Mouse (Mus musculus) midbrain, embryonic 10.5 days (tissue): ENCODE measurements around the gene Ubxn6. TPM values are rescaled to one million over a fixed set of nuclear protein-coding genes. Genes with fewer than 3 reads are reported as not detected.

Experiments
- DNase-seq: peaks from one replicate; pipeline ENCODE4 v3.0.0-alpha.2; 2017; ENCODE audit warnings: low spot score
- H3K27ac ChIP-seq: fragments of 300-500 bp; sonication (generic); replicated peaks from 2 replicates; pipeline ENCODE4 v1.5.1; 2016; ENCODE audit warnings: mild to moderate bottlenecking
- H3K27me3 ChIP-seq: fragments of 300-500 bp; sonication (generic); 2 replicates; pipeline ENCODE4 v1.6.1; 2016; ENCODE audit warnings: low read depth, mild to moderate bottlenecking; ENCODE audit not compliant: poor library complexity, severe bottlenecking
- H3K36me3 ChIP-seq: fragments of 300-500 bp; sonication (generic); 2 replicates; pipeline ENCODE4 v1.6.1; 2016; ENCODE audit warnings: mild to moderate bottlenecking, moderate library complexity
- H3K4me1 ChIP-seq: fragments of 300-500 bp; sonication (generic); 2 replicates; pipeline ENCODE4 v1.6.1; 2016
- H3K4me3 ChIP-seq: fragments of 300-500 bp; sonication (generic); 2 replicates; pipeline ENCODE4 v1.5.1; 2016; ENCODE audit warnings: mild to moderate bottlenecking, moderate library complexity
- H3K9me3 ChIP-seq: fragments of 300-500 bp; sonication (generic); replicated peaks from 2 replicates; pipeline ENCODE4 v1.6.1; 2016; ENCODE audit warnings: mild to moderate bottlenecking
- WGBS: fragments of 180-500 bp; shearing (Covaris S2); methylation state at CpG from one replicate; pipeline ENCODE4 v1.1.7; 2016; 5-methylcytosine and 5-hydroxymethylcytosine counted together
- polyA plus RNA-seq: library from polyadenylated mRNA; unstranded; fragments of >200 nt; fragmentation: Nextera tagmentation; extraction: Ambion mirVana; gene quantifications from 2 replicates; pipeline ENCODE4 v1.2.1, GENCODE M21; 2016

The Ubxn6 gene
- polyA plus RNA-seq, 1 experiment from 2014 or later, result 35.7 TPM

GRCm38 (mm10) chr17:56024931-56025330, 49.9 kb downstream of the Ubxn6 start:
- H3K4me3 ChIP-seq, result no peak overlapping the region
- H3K27me3 ChIP-seq, result no peaks in the 10 kb centered on the region
- H3K27ac ChIP-seq, result no peak overlapping the region
- 85% methylated on average over 5 of the region's 5 CpGs for WGBS
- no peak for DNase-seq
- H3K4me1 ChIP-seq, result peaks cover 18% of the 10 kb centered on the region
- H3K36me3 ChIP-seq, result peaks cover 66% of the 10 kb centered on the region
- no peaks in the 10 kb centered on the region for H3K9me3 ChIP-seq

DNA sequence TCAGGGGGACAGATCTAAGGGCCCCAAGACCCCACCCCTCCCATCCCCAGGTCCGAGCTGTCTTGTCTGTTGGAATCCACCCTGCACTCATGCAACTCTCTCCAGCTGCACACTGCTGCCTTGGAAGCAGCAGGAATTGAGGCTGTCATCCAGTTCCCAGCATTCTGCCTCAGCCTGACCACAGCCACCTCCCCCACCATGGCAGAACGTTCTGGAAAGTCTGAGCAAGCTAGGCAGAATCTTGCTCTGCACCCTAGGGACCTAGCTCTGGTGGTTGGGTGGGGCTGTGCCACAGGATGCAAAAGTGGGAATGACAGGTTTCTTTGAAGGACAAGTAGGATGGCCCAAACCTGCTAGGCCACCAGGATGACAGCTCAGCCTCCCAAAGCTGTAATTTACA, 50.4 kb downstream of the Ubxn6 start:
- H3K36me3 ChIP-seq, result peaks cover 66% of the 10 kb centered on the region
- DNase-seq, result no peak
- H3K4me3 ChIP-seq, result no peak overlapping the region
- 84% methylated on average over 2 of the region's 2 CpGs for WGBS
- H3K4me1 ChIP-seq, result peaks cover 17% of the 10 kb centered on the region
- H3K27me3 ChIP-seq, result no peaks in the 10 kb centered on the region
- H3K27ac ChIP-seq, result no peak overlapping the region
- H3K9me3 ChIP-seq, result no peaks in the 10 kb centered on the region

DNA sequence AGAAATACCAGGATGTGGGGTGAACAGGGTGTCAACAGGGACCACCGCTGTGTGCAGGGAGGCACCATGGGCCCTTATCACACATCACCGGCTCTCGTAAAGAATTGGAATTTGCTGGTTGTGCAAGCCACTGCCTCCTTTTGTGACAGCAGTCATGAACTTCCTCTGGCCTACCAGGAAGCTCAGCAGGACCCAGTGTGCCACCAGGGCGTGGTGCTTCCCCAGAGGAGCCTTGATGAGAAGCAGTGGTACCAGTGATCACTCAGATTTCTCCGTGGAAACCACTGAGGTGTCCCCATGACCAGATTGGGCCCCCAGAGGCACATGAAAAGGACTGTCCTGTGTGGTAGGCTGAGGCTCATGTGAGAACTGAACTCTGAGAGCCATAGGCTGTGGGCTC, 51.4 kb downstream of the Ubxn6 start:
- DNase-seq, result no peak
- Histone ChIP-seq H3K4me3 (no peak overlapping the region), H3K9me3 (no peaks in the 10 kb centered on the region), H3K36me3 (peaks cover 66% of the 10 kb centered on the region), H3K27ac (0 out of 2 replicates have a peak overlapping the region, but pooled peaks have one; percentile 38), H3K27me3 (no peaks in the 10 kb centered on the region), H3K4me1 (peaks cover 14% of the 10 kb centered on the region)
- WGBS, result 90% methylated on average over 5 of the region's 5 CpGs

DNA sequence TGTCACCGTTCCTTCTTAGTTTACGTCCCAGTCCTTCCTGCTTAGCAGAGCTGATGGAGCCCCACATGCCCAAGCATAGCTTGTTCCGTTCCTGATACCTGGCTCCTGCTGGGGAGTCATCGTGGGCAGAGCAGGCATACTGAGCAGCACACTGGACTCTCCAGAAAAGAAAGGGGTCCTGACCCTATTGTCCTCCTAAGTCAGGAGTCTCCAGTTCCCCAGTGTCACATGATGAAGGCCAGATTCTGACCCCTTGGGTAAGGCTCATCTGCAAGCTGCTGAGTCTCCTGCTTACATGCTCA, 51.9 kb downstream of the Ubxn6 start:
- 86% methylated on average over 4 of the region's 4 CpGs for WGBS
- DNase-seq, result no peak
- Histone ChIP-seq H3K9me3 (no peaks in the 10 kb centered on the region), H3K36me3 (peaks cover 66% of the 10 kb centered on the region), H3K27me3 (no peaks in the 10 kb centered on the region), H3K4me3 (no peak overlapping the region), H3K27ac (0 out of 2 replicates have a peak overlapping the region, but pooled peaks have one; percentile 38), H3K4me1 (peaks cover 14% of the 10 kb centered on the region)

DNA sequence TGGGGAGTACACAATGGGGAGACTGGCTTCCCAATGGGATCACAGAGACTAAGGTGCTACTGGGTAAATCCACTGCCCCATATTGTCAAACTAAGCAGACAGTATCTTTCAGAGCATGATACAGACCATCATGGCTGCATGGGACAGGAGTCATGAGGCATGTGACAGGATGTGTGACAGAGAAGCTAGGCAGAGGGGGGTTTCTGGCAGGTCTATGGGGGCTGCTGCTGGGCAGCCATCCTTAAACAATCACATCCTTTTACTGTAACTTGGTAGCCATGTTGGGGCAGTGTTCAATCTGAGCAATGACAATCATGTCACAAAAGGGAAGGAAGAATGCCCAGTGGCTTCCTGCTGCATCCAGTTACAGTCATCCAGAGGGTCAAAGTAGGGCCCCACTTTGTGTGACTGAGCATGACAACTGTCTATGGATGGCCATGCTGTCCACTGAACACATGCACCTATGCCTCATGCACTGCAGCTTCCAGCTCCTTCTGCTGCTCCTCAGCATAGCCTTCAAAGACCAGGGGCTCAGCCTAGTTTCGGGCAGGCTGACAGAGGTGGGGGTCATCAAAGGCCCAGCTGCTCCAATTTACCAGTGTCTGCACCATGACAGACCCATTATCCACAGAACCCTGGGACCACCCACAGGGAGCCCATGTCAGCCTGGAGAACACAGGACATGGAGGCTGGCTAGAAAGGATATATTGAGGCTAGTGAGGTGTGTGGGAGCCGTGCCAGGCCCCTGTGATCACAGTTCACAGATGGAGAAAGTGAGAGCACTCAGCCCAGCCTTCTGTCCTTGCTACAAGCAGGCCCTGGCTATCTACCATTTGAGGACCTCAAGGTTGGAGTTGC, 52.5 kb downstream of the Ubxn6 start:
- no peak for DNase-seq
- Histone ChIP-seq H3K4me1 (peaks cover 14% of the 10 kb centered on the region), H3K27ac (no peak overlapping the region), H3K36me3 (peaks cover 66% of the 10 kb centered on the region), H3K4me3 (no peak overlapping the region), H3K27me3 (no peaks in the 10 kb centered on the region), H3K9me3 (no peaks in the 10 kb centered on the region)
- WGBS, result 82% methylated on average over 2 of the region's 2 CpGs

- DNase-seq, result no peak
- H3K27me3 ChIP-seq, result no peaks in the 10 kb centered on the region
- no peak overlapping the region for H3K27ac ChIP-seq
- H3K4me3 ChIP-seq, result no peak overlapping the region
- peaks cover 14% of the 10 kb centered on the region for H3K4me1 ChIP-seq
- 90% methylated on average over 4 of the region's 4 CpGs for WGBS
- H3K36me3 ChIP-seq, result peaks cover 68% of the 10 kb centered on the region
- H3K9me3 ChIP-seq, result no peaks in the 10 kb centered on the region
Measured at GRCm38 (mm10) chr17:56021161-56021910, 53.5 kb downstream of the Ubxn6 start.

DNA sequence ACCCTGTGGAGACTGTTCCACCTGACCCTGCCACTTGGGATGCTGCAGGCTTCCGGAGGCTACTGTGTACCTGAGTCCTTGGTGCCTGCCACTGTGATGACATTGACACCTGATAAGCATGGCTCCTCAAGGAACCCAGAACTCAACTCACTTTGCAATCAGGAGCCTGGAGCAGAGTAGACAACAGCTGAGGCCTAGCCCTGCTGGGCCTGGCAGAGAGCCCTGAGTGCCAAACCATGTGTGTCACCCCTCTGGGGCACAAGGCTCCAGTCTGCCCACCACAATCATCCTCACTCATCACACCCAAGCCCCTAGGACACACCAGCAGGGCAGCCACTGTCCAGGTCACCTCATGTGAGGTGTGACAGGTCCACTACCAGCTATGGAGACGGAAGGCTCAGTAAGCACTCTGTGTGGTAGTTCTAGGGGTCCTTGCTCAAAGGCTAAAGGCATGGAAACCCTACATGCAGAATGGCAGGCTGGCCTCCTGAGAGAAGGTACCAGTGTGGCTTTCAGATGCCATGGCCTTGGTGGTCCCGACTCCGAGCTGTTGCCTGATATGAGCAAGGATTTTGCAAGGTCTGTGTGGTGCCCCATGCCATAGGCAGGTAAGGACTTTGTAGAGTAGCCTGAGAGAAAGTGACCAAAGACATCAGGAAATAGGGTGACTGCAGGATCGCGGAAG, 54.3 kb downstream of the Ubxn6 start:
- no peak for DNase-seq
- Histone ChIP-seq H3K9me3 (no peaks in the 10 kb centered on the region), H3K36me3 (peaks cover 71% of the 10 kb centered on the region), H3K4me3 (no peak overlapping the region), H3K27ac (no peak overlapping the region), H3K27me3 (no peaks in the 10 kb centered on the region), H3K4me1 (peaks cover 14% of the 10 kb centered on the region)
- WGBS, result 94% methylated on average over 6 of the region's 6 CpGs

- H3K9me3 ChIP-seq, result no peaks in the 10 kb centered on the region
- H3K36me3 ChIP-seq, result peaks cover 81% of the 10 kb centered on the region
- no peak overlapping the region for H3K4me3 ChIP-seq
- H3K27ac ChIP-seq, result no peak overlapping the region
- H3K27me3 ChIP-seq, result no peaks in the 10 kb centered on the region
- peaks cover 12% of the 10 kb centered on the region for H3K4me1 ChIP-seq
- no peak for DNase-seq
- 80% methylated on average over 20 of the region's 20 CpGs for WGBS
Measured at GRCm38 (mm10) chr17:56018347-56019131, 56.3 kb downstream of the Ubxn6 start.

DNA sequence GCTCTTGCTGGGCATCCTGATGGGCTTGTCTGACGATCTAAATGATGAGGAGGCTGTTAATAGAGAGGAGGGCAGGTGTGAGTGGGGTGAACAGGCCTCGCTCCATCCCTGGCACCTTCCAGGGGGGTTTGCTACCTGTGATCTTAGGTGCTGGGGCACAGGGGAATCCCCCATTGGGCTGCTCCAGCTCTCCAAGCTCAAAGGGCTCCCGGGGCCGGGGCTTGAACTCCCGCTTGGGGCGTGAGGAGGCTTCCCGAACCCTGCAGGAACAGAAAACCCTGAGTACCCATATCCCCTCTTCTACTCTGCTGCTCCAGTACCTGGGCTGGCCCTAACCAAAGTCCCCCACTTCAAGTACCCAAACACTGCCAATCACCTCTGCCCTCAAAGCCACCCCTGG, 57.0 kb downstream of the Ubxn6 start:
- 93% methylated on average over 7 of the region's 7 CpGs for WGBS
- no peak overlapping the region for H3K27ac ChIP-seq
- no peak overlapping the region for H3K4me3 ChIP-seq
- no peak for DNase-seq
- H3K27me3 ChIP-seq, result no peaks in the 10 kb centered on the region
- H3K4me1 ChIP-seq, result peaks cover 5% of the 10 kb centered on the region
- peaks cover 83% of the 10 kb centered on the region for H3K36me3 ChIP-seq
- no peaks in the 10 kb centered on the region for H3K9me3 ChIP-seq

Other genes starting within 250 kb of the Ubxn6 start
- 8.5 and 10.3 TPM in 2 replicates for gene Zfp119a, start 196.1 kb downstream of the Ubxn6 start, polyA plus RNA-seq
- gene Zfp959, start 182.9 kb downstream of the Ubxn6 start, polyA plus RNA-seq, result 12.9 and 14.8 TPM in 2 replicates
- 5.4 and 5.8 TPM in 2 replicates for gene Zfp119b, start 125.5 kb downstream of the Ubxn6 start, polyA plus RNA-seq
- 2.1 and 2.3 TPM in 2 replicates for gene Ebi3, start 122.4 kb downstream of the Ubxn6 start, polyA plus RNA-seq
- gene Yju2, start 115.9 kb downstream of the Ubxn6 start, polyA plus RNA-seq, result 31.0 and 34.0 TPM in 2 replicates
- gene Shd, start 104.6 kb downstream of the Ubxn6 start, polyA plus RNA-seq, result 68.4 and 103 TPM in 2 replicates
- 78.4 and 95.0 TPM in 2 replicates for gene Fsd1, start 88.5 kb downstream of the Ubxn6 start, polyA plus RNA-seq
- gene Stap2, start 69.4 kb downstream of the Ubxn6 start, polyA plus RNA-seq, result 5.2 and 5.5 TPM in 2 replicates
- 131 and 160 TPM in 2 replicates for gene Mpnd, start 69.3 kb downstream of the Ubxn6 start, polyA plus RNA-seq
- 161 and 162 TPM in 2 replicates for gene Sh3gl1, start 38.4 kb downstream of the Ubxn6 start, polyA plus RNA-seq
- gene Chaf1a, start 34.6 kb downstream of the Ubxn6 start, polyA plus RNA-seq, result 45.4 and 49.3 TPM in 2 replicates
- gene Hdgfl2, start 4.6 kb upstream of the Ubxn6 start, polyA plus RNA-seq, result 188 and 191 TPM in 2 replicates
- gene Plin4, start 34.8 kb upstream of the Ubxn6 start, polyA plus RNA-seq, result 0.04 and 0.11 TPM in 2 replicates
- 0.11 and 0.21 TPM in 2 replicates for gene Plin5, start 42.6 kb upstream of the Ubxn6 start, polyA plus RNA-seq
- not detected in 2 replicates for gene Lrg1, start 47.0 kb upstream of the Ubxn6 start, polyA plus RNA-seq
- 1.2 and 1.8 TPM in 2 replicates for gene Sema6b, start 65.3 kb upstream of the Ubxn6 start, polyA plus RNA-seq
- gene Tnfaip8l1, start 87.4 kb upstream of the Ubxn6 start, polyA plus RNA-seq, result 7.2 and 8.4 TPM in 2 replicates
- gene Mydgf, start 108.9 kb upstream of the Ubxn6 start, polyA plus RNA-seq, result 77.0 and 78.4 TPM in 2 replicates
- 45.6 and 46.9 TPM in 2 replicates for gene Dpp9, start 143.9 kb upstream of the Ubxn6 start, polyA plus RNA-seq
- 11.7 and 15.1 TPM in 2 replicates for gene Fem1a, start 181.8 kb upstream of the Ubxn6 start, polyA plus RNA-seq
- 2.4 and 3.1 TPM in 2 replicates for gene Ticam1, start 201.8 kb upstream of the Ubxn6 start, polyA plus RNA-seq
- 59.5 and 70.0 TPM in 2 replicates for gene Plin3, start 217.8 kb upstream of the Ubxn6 start, polyA plus RNA-seq
- not detected in 2 replicates for gene Arrdc5, start 225.3 kb upstream of the Ubxn6 start, polyA plus RNA-seq
- gene Uhrf1, start 228.3 kb upstream of the Ubxn6 start, polyA plus RNA-seq, result 291 and 321 TPM in 2 replicates